Mouse (Mus musculus) limb, embryonic 10.5 days (tissue): ENCODE data around the gene Eif3l. TPM values are rescaled to one million over a fixed set of nuclear protein-coding genes. Genes with fewer than 3 reads are reported as not detected.
"Not testable (repeated sequence)": the region's sequence is repeated elsewhere in the genome, so short reads cannot be mapped to it uniquely, and the experiment has no call there.

ENCODE experiments used
- DNase-seq: peaks from one replicate; pipeline ENCODE4 v3.0.0-alpha.2; 2017; ENCODE audit warnings: low spot score
- H3K27ac ChIP-seq: fragments of 300-500 bp; sonication (generic); 2 replicates; pipeline ENCODE4 v1.5.1; 2016; ENCODE audit warnings: mild to moderate bottlenecking
- H3K27me3 ChIP-seq: fragments of 300-500 bp; sonication (generic); 2 replicates; pipeline ENCODE4 v1.6.1; 2016; ENCODE audit warnings: low read depth, mild to moderate bottlenecking; ENCODE audit not compliant: poor library complexity, severe bottlenecking
- H3K36me3 ChIP-seq: fragments of 300-500 bp; sonication (generic); 2 replicates; pipeline ENCODE4 v1.6.1; 2016; ENCODE audit warnings: mild to moderate bottlenecking, moderate library complexity
- H3K4me1 ChIP-seq: fragments of 300-500 bp; sonication (generic); 2 replicates; pipeline ENCODE4 v1.6.1; 2016
- H3K4me3 ChIP-seq: fragments of 300-500 bp; sonication (generic); 2 replicates; pipeline ENCODE4 v1.5.1; 2016; ENCODE audit warnings: mild to moderate bottlenecking, moderate library complexity
- H3K9me3 ChIP-seq: fragments of 300-500 bp; sonication (generic); replicated peaks from 2 replicates; pipeline ENCODE4 v1.6.1; 2016; ENCODE audit warnings: mild to moderate bottlenecking
- WGBS: fragments of 180-500 bp; shearing (Covaris S2); methylation state at CpG from one replicate; pipeline ENCODE4 v1.1.7; 2016; 5-methylcytosine and 5-hydroxymethylcytosine counted together
- polyA plus RNA-seq: library from polyadenylated mRNA; unstranded; fragments of >200 nt; fragmentation: Nextera tagmentation; extraction: Ambion mirVana; gene quantifications from 2 replicates; pipeline ENCODE4 v1.2.1, GENCODE M21; 2016

The Eif3l gene
- polyA plus RNA-seq: 278 and 295 TPM in 2 replicates

DNA sequence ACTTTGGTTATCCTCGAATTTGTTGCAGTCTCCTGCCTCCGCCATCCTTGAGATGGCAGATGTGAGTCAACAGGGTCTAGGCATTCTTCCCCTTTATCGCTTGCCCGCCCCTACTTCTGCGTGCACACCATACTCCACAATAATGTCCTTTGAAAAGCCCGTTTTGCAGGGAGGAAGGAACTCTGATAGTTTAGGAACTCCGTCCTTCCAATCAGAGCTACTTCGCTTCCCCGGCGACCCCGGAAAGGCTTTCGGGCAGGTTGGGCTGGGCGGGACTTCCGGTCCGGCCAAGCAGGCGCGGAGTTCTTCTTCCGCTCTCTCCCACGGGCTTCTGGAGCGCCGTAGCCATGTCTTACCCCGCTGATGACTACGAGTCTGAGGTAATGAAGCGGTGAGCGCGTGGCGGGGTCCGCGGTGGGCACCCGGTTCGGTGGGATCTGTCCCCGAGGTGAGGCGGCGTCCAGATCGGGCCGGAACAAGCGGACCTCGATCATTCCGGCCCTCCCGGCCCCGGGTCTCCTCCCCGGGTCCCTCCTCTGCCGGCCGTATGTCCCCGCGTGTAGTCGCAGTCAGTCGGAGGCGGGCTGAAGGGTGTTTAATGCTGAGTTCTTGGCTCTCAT is at the start of gene Eif3l:
TSS of gene Eif3l (plus strand) at position 267 of the 620 bp plus-strand sequence.
- peaks cover 44% of the 10 kb centered on the region for H3K36me3 ChIP-seq
- peak; percentile 92 for DNase-seq
- no peaks in the 10 kb centered on the region for H3K27me3 ChIP-seq
- H3K4me1 ChIP-seq: peaks cover 22% of the 10 kb centered on the region
- under 1% methylated on average over 49 of the region's 49 CpGs for WGBS
- peak within 1 kb of the TSS; percentile 80 for H3K27ac ChIP-seq
- peak within 1 kb of the TSS; percentile 85 for H3K4me3 ChIP-seq
- H3K9me3 ChIP-seq: no peaks in the 10 kb centered on the region

DNA sequence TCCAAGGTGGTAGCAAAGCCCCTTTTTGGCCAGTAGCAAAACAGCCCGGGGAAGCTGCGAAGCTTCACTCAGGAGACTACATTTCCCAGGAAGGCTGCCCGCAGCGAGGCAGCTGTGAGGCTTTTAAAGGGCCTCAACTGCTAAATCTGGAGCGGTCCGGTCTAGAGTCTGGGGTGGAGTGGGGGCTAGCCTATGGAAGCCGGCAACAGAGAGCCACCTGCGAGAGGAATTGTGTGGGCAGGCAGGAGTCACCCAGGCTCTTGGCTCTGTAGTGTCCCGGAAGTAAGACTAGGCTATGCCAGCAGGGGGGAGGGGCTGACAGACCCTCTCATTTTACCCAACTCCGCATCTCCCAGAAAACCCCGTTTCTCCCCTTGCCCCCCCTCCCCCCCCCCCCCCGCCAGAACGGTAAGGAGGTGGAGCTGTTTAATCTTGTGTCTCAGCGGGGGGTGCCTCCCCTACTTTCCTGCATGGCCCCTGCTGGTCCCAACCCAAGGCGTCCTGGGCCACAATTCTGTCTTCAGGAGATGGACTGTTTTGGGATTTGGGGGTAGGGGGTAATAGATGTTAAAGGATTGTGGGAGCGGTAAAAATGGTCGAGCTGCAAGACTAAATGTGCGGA is 49.2 kb upstream of the Eif3l start:
- Histone ChIP-seq H3K27me3 (0 out of 2 replicates have a peak, but pooled peaks cover 10% of the 10 kb centered on the region), H3K9me3 (no peaks in the 10 kb centered on the region), H3K4me3 (peak overlapping the region; percentile 27), H3K36me3 (no peaks in the 10 kb centered on the region), H3K4me1 (peaks cover 65% of the 10 kb centered on the region), H3K27ac (peak overlapping the region; percentile 53)
- WGBS: 12% methylated on average over 15 of the region's 18 CpGs
- DNase-seq: no peak

DNA sequence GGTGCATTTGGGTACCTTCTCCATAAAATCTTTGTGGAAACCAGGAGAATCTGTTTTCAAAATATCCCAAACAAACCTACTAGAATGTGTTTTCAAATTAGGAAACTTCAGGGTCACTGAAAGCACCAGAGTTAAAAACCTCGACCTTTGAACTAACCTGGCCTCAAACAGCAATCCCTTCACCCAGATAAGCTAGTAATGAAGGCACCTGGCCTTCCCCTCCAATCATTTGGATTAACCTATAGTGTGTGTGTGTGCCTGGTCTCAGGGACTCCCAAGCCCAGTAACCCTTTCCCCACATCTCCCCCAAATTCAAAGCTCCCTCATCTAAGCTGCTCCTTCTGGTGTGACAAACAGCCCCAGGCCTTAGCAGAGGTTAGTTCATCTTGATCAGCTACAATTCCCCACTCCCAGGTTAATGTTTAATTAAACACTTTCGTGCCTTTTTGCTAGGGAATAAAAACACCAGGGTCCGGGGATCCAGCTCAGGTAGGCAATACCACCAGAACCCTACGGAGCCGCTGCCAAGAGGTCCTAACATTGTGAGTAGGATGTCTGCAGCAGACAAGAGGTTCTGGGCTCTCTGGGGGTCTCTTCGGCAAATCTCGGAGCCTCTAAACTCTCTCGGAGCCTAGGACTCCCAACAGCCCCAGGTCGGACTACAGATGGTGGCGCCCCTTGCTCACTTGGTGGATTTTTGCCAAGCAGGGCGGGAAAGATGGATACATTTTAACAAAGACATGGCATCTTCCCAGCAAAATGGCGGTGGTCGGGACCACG is 48.3 kb upstream of the Eif3l start:
- Histone ChIP-seq H3K36me3 (no peaks in the 10 kb centered on the region), H3K4me1 (peaks cover 73% of the 10 kb centered on the region), H3K4me3 (peak overlapping the region; percentile 76), H3K27me3 (0 out of 2 replicates have a peak, but pooled peaks cover 10% of the 10 kb centered on the region), H3K9me3 (no peaks in the 10 kb centered on the region), H3K27ac (peak overlapping the region; percentile 100)
- DNase-seq: no peak
- WGBS: 52% methylated on average over 14 of the region's 14 CpGs

DNA sequence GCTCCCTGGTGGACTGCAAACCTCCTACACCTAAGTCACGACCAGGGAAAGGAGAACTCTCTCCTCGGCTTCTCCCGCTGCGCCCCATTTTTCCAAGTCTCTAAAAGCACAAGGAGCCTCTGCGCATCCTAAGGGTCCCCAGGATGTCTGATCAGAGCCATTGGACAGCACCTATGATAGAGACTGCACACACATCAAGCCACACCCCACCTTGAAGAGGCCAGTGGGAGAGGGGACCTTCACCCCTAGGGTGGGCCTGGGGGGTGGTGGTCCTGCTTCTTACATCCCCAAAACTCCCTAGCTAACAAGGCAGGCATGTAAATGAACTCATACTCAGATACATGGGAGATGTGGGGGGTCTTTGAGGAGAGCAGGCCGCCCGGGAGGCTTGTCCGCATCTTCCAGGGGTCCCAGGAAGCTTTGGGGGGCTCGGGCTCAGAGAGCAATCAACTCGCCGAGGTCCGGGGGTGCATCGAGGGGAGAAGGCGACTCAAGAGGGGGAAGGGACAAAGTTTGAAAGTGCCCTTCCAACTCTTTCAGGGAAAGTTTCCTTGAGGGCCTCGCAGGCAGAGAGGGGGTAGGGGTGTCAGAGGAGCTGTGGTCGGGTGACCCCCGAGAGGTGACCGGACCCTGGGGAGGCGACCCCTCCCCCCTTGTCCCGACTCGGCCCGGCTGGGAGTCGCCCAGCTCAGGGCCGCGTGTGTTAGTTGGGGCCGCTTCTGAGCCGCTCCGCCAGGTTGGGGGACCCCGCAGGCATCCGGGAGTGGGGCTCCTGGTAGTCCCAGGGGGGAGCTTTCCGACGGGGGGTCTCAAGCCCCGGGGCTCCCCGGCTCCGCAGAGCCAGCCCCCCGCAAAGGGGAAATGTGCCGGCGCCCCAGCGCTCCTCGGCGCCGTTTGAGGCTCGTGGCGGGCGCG is 47.4 kb upstream of the Eif3l start:
- peaks cover 79% of the 10 kb centered on the region for H3K4me1 ChIP-seq
- no peaks in the 10 kb centered on the region for H3K36me3 ChIP-seq
- H3K27me3 ChIP-seq: 0 out of 2 replicates have a peak, but pooled peaks cover 10% of the 10 kb centered on the region
- H3K4me3 ChIP-seq: peak overlapping the region; percentile 76
- H3K9me3 ChIP-seq: no peaks in the 10 kb centered on the region
- WGBS: 8% methylated on average over 45 of the region's 46 CpGs
- H3K27ac ChIP-seq: peak overlapping the region; percentile 100
- DNase-seq: peak; percentile 69

DNA sequence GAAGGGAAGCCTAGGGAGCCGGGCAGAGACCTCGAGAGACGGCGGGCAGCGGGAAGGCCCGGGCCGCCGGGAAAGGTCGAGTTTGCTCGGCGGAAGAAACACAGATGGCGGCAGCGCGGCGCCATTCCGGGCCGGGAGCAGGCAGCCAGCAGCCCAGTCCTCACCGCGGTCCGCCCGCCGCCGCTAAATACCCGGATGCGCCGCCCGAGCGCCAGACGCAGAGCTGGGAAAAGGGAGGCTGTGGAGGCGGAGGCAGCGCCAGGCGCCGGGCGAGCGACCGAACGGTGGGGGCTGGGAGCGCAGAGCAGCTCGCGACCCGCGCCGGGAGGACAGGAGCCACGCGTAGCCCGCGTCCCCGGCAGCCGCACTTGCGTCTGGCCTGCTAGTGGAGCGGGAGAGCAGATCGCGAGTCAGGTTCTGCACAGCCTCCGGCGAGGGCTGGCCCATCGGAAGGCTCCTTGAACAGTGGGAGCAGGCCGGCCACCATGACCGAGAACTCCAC is 46.7 kb upstream of the Eif3l start, which contains the start of gene H1f0:
TSS of gene H1f0 (plus strand) at position 214 of the 502 bp plus-strand sequence.
- WGBS: under 1% methylated on average over 58 of the region's 58 CpGs
- H3K4me3 ChIP-seq: peak within 1 kb of the TSS; percentile 76
- no peaks in the 10 kb centered on the region for H3K36me3 ChIP-seq
- peaks cover 71% of the 10 kb centered on the region for H3K4me1 ChIP-seq
- peak; percentile 99 for DNase-seq
- 0 out of 2 replicates have a peak, but pooled peaks cover 10% of the 10 kb centered on the region for H3K27me3 ChIP-seq
- H3K9me3 ChIP-seq: no peaks in the 10 kb centered on the region
- H3K27ac ChIP-seq: peak within 1 kb of the TSS; percentile 100

DNA sequence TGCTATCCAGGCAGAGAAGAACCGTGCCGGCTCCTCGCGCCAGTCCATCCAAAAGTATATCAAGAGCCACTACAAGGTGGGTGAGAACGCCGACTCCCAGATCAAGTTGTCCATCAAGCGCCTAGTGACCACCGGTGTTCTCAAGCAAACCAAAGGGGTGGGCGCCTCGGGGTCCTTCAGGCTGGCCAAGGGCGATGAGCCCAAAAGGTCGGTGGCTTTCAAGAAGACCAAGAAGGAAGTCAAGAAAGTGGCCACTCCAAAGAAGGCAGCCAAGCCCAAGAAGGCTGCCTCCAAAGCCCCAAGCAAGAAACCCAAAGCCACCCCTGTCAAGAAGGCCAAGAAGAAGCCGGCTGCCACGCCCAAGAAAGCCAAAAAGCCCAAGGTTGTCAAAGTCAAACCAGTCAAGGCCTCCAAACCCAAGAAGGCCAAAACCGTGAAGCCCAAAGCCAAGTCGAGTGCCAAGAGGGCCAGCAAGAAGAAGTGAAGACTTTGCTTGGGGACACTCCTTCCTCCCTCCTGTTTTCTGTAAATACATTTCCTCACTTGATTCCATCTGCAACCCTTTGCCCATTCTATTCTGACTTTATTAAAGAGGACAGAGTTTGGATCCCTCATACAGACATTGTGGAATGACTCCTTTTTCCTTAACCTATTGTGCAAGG is 46.0 kb upstream of the Eif3l start:
- Histone ChIP-seq H3K27ac (peak overlapping the region; percentile 100), H3K4me1 (peaks cover 69% of the 10 kb centered on the region), H3K9me3 (no peaks in the 10 kb centered on the region), H3K27me3 (0 out of 2 replicates have a peak, but pooled peaks cover 10% of the 10 kb centered on the region), H3K36me3 (peaks cover 1% of the 10 kb centered on the region; the same call in 1 of the 2 replicates), H3K4me3 (peak overlapping the region; percentile 76)
- peak; percentile 53 for DNase-seq
- 39% methylated on average over 16 of the region's 16 CpGs for WGBS

DNA sequence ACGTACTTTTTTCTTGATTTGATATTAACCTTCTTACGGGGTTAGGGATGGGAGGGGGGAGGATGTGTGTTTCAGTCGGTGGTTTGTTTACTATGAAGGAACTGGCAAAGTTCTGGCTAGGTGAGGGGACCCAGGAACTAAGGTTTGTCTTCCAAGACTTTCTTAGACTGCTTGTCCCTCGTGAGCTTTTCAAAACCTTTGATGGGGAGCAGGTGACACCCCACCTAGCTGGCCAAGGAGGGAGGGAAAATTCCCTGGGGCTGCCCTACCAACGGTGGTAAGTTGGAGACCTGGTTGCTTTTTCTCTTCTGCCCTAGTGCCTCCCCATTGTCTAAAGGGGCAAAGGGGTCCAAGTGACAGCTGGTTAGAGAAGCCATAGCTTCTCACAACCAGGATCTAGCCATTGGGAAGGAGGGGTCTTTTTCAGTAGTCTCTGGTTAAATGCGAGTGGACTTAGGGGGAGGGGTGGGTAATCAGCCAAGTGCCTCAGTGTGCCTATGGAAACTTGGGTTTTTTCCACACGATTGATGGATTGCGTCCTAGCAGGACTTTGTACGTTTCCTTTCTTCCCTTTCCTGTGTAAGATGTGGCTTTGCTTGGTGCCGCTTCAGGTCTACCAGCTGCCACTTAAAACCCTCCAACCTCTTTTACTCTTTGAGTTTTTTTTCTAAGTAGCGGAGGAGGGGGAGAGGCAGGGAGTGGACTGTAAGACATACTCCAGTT is 45.3 kb upstream of the Eif3l start:
- Histone ChIP-seq H3K27ac (peak overlapping the region; percentile 100), H3K27me3 (0 out of 2 replicates have a peak, but pooled peaks cover 10% of the 10 kb centered on the region), H3K9me3 (no peaks in the 10 kb centered on the region), H3K4me1 (peaks cover 69% of the 10 kb centered on the region), H3K36me3 (peaks cover 7% of the 10 kb centered on the region; the same call in 1 of the 2 replicates), H3K4me3 (peak overlapping the region; percentile 76)
- 19% methylated on average over 11 of the region's 11 CpGs for WGBS
- DNase-seq: peak; percentile 49

DNA sequence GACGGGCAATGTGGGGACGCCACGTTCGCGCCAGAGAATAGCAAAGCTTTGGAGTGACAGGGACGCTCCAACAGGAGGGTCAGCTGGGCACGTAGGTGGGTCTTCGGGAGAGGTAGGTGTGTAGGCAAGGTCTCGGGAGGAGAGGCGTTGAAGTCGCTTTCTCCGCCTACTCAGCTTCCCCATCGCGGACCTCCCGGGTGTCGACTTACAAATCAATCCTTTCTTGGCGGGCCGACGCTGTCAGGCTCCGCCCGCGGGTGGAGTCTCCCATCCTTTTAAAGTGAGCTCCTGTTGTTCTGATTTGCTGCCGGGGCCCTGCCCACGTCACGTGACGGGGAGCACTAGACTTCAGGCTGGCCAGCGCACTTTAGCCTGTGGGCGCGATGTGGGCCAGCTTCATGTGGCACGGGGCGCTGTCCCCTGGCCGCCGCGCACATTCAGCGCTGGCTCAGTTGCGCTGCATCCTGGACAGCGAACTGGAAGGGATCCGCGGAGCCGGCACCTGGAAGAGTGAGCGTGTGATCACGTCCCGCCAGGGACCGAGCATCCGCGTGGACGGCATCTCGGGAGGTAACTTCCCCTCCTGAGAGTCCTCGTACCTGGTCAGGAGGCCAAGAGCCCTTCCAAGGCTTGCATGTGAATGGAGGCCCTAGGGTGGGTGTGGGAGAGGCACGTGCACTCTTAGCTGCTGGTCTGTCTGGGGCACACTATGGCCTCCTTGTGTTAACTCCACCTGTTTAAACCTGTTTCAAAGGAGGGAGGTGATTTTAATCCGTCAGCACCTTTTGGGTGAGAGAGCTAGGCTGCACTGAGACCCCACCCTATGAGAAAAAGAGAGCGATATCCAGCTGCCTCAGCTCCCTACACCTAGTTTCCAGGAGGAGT is 44.2 kb upstream of the Eif3l start:
- Histone ChIP-seq H3K9me3 (no peaks in the 10 kb centered on the region), H3K36me3 (peaks cover 18% of the 10 kb centered on the region), H3K27me3 (0 out of 2 replicates have a peak, but pooled peaks cover 9% of the 10 kb centered on the region), H3K4me3 (peak overlapping the region; percentile 76), H3K4me1 (peaks cover 61% of the 10 kb centered on the region), H3K27ac (peak overlapping the region; percentile 100)
- DNase-seq: peak; percentile 91
- WGBS: under 1% methylated on average over 52 of the region's 52 CpGs

DNA sequence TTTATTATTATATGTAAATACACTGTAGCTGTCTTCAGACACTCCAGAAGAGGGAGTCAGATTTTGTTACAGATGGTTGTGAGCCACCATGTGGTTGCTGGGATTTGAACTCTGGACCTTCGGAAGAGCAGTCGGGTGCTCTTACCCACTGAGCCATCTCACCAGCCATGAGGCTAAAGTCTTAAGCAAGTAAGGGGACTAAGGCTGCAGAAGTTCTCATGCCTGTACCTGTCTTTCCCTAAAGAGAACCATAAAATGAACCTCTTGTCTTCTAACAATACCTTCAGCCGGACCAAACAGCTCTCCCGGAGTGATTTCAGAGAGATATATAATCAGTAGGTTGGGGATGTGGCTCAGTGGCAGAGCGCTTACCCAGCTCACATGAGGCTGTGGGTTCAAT is 43.1 kb upstream of the Eif3l start:
- Histone ChIP-seq H3K4me1 (peaks cover 51% of the 10 kb centered on the region), H3K36me3 (peaks cover 29% of the 10 kb centered on the region)
- 95% methylated on average over 5 of the region's 5 CpGs for WGBS
- not testable (repeated sequence) for DNase-seq, H3K9me3 ChIP-seq, H3K4me3 ChIP-seq, H3K27ac ChIP-seq, H3K27me3 ChIP-seq

DNA sequence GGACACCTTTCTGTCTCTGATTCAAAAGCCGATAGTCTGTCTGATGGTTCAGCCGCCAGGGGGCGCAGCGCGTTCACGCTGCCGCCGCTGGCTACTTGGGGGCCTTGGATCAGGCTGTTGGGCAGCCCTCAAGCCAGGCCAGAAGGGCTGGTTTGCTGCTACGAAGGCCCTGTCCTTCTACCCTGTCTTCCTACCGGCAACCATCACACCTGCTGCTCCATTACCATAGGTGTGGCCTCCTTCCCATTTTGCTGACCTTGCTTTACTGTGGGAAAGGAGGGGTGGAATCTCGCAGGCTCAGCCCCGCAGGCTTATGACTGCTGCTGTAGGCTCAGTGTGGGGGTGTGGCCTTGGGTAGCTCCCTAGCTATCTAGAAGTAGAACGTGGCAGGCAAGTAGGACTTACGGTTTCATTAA is 37.1 kb upstream of the Eif3l start:
- peaks cover 35% of the 10 kb centered on the region for H3K36me3 ChIP-seq
- H3K27ac ChIP-seq: peak overlapping the region; percentile 20; the same call in 1 of the 2 replicates
- 15% methylated on average over 14 of the region's 14 CpGs for WGBS
- H3K4me1 ChIP-seq: peaks cover 46% of the 10 kb centered on the region
- no peaks in the 10 kb centered on the region for H3K9me3 ChIP-seq
- peak; percentile 92 for DNase-seq
- H3K4me3 ChIP-seq: 0 out of 2 replicates have a peak overlapping the region, but pooled peaks have one; percentile 9
- peaks cover 40% of the 10 kb centered on the region for H3K27me3 ChIP-seq
